Mouse (Mus musculus) forebrain, embryonic 11.5 days (tissue): ENCODE results near the gene Plekhm1. TPM values are rescaled to one million over a fixed set of nuclear protein-coding genes. Genes with fewer than 3 reads are reported as not detected.

Source experiments
- ATAC-seq: fragments of 200-750 bp; cut with Nextera tagmentation; replicated peaks from 2 replicates; pipeline ENCODE4 v1.8.0; 2017; ENCODE audit warnings: moderate TSS enrichment; ENCODE audit not compliant: low FRiP score
- DNase-seq: peaks from one replicate; pipeline ENCODE4 v3.0.0-alpha.2; 2017; ENCODE audit warnings: low spot score
- H3K27ac ChIP-seq: fragments of 300-500 bp; sonication (generic); 2 replicates; pipeline ENCODE4 v1.5.1; 2014; ENCODE audit warnings: low read depth, low read length
- H3K27me3 ChIP-seq: fragments of 300-500 bp; sonication (generic); 2 replicates; pipeline ENCODE4 v1.6.1; 2014; ENCODE audit warnings: mild to moderate bottlenecking, low read length, mixed read lengths; ENCODE audit not compliant: control insufficient read depth, insufficient read depth
- H3K36me3 ChIP-seq: fragments of 300-500 bp; sonication (generic); 2 replicates; pipeline ENCODE4 v1.6.1; 2014; ENCODE audit warnings: mild to moderate bottlenecking, low read length, moderate library complexity, mixed read lengths; ENCODE audit not compliant: control insufficient read depth, insufficient read depth
- H3K4me1 ChIP-seq: fragments of 300-500 bp; sonication (generic); replicated peaks from 2 replicates; pipeline ENCODE4 v1.6.1; 2014; ENCODE audit warnings: low read length, mixed read lengths; ENCODE audit not compliant: control insufficient read depth, insufficient read depth
- H3K4me2 ChIP-seq: fragments of 300-500 bp; sonication (generic); 2 replicates; pipeline ENCODE4 v1.6.1; 2014; ENCODE audit warnings: low read depth, mild to moderate bottlenecking, low read length, moderate library complexity, mixed read lengths; ENCODE audit not compliant: severe bottlenecking
- H3K4me3 ChIP-seq: fragments of 300-500 bp; sonication (generic); 2 replicates; pipeline ENCODE4 v1.5.1; 2014; ENCODE audit warnings: low read depth, low read length
- H3K9ac ChIP-seq: fragments of 300-500 bp; sonication (generic); 2 replicates; pipeline ENCODE4 v1.6.1; 2014; ENCODE audit warnings: low read length
- H3K9me3 ChIP-seq: fragments of 300-500 bp; sonication (generic); 2 replicates; pipeline ENCODE4 v1.6.1; 2016; ENCODE audit warnings: low read length, mixed read lengths; ENCODE audit not compliant: control insufficient read depth
- WGBS: fragments of 180-500 bp; shearing (Covaris S2); extraction: QIAGEN DNeasy Blood & Tissue Kit; methylation state at CpG from one replicate; pipeline ENCODE4 v1.1.7; 2014; 5-methylcytosine and 5-hydroxymethylcytosine counted together
- polyA plus RNA-seq: library from polyadenylated mRNA; unstranded; fragments of >200 nt; fragmentation: Nextera tagmentation; extraction: Ambion mirVana; gene quantifications from 2 replicates; pipeline ENCODE4 v1.2.1, GENCODE M21; 2014

Plekhm1 gene
- polyA plus RNA-seq, 1 experiment from 2014 or later, result 11.3 TPM

DNA sequence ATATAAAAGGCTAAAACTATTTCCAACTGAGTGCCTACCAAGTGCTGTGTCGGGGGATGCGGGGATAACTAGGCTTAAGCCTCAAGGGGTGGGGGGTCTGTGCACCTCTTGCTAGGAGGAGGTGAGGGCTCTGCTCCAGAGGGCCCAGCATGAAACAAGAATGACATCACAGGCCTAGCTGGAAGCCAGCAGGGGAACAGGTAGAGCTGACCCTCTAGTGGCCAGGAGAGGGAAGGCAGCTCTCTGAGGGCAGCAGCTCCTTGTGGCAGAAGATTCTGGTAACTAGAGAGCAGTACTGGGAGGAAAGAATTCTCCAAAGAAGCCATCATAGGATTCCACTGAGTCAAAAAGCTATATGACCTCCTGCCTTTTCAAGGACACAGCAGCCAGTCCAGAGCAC, 10.3 kb downstream of the Plekhm1 start:
- Histone ChIP-seq H3K9me3 (no peaks in the 10 kb centered on the region), H3K36me3 (no peaks in the 10 kb centered on the region; the same call in 1 of the 2 replicates), H3K27ac (no peak overlapping the region), H3K4me2 (no peak overlapping the region), H3K4me1 (no peaks in the 10 kb centered on the region), H3K9ac (no peak overlapping the region), H3K27me3 (no peaks in the 10 kb centered on the region), H3K4me3 (no peak overlapping the region)
- ATAC-seq (no peak), DNase-seq (no peak)
- 44% methylated on average over 2 of the region's 2 CpGs for WGBS

GRCm38 (mm10) chr11:103399986-103400385, 12.5 kb downstream of the Plekhm1 start:
- no peaks in the 10 kb centered on the region; the same call in 1 of the 2 replicates for H3K36me3 ChIP-seq
- no peak overlapping the region for H3K9ac ChIP-seq
- 95% methylated on average over 4 of the region's 4 CpGs for WGBS
- H3K4me2 ChIP-seq, result no peak overlapping the region
- no peaks in the 10 kb centered on the region for H3K27me3 ChIP-seq
- H3K9me3 ChIP-seq, result no peaks in the 10 kb centered on the region
- no peak overlapping the region for H3K27ac ChIP-seq
- ATAC-seq, result no peak
- no peak for DNase-seq
- H3K4me3 ChIP-seq, result no peak overlapping the region
- no peaks in the 10 kb centered on the region for H3K4me1 ChIP-seq

DNA sequence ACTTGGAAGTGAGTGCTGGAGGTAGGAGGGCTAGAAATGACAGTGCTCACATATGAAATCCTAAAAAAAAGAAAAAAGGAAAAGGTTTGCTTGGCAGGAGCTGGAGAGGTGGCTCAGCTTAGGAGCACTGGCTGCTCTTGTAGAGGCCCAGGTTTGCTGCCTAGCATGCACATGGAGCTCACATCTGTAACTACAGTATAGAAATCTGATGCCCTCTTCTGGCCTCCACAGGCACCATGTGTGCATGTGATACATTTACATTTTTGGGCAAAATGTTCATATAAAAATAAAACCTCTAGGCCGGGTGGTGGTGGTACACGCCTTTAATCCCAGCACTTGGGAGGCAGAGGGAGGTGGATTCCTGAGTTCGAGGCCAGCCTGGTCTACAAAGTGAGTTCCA, 13.4 kb downstream of the Plekhm1 start:
- Histone ChIP-seq H3K4me3 (no peak overlapping the region), H3K9ac (no peak overlapping the region), H3K4me1 (no peaks in the 10 kb centered on the region), H3K27me3 (no peaks in the 10 kb centered on the region), H3K9me3 (no peaks in the 10 kb centered on the region), H3K27ac (no peak overlapping the region), H3K4me2 (no peak overlapping the region), H3K36me3 (no peaks in the 10 kb centered on the region; the same call in 1 of the 2 replicates)
- no peak for ATAC-seq
- 88% methylated on average over 3 of the region's 3 CpGs for WGBS
- no peak for DNase-seq

DNA sequence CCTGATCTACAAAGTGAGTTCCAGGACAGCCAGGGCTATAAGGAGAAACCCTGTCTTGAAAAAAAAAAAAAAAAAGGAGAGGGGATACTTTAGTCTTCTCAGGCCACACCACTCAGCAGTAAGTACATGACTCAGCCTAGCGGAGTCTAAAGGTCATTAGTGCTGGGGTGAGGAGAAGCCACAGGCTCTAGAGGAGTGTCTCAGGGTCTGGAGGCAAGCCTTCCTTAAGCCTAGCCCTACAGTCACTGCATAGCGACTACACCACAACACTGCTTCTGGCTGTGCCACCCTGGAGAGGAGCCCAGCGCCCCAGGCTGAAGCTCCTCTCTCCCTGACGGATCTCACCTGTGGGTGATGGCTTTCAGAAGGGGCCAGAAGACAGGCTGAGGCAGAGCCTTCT, 15.8 kb downstream of the Plekhm1 start:
- Histone ChIP-seq H3K27ac (no peak overlapping the region), H3K27me3 (no peaks in the 10 kb centered on the region), H3K4me1 (no peaks in the 10 kb centered on the region), H3K4me3 (no peak overlapping the region), H3K36me3 (no peaks in the 10 kb centered on the region; the same call in 1 of the 2 replicates), H3K9me3 (no peaks in the 10 kb centered on the region), H3K9ac (no peak overlapping the region), H3K4me2 (no peak overlapping the region)
- ATAC-seq (no peak), DNase-seq (no peak)
- WGBS, result 96% methylated on average over 4 of the region's 4 CpGs

DNA sequence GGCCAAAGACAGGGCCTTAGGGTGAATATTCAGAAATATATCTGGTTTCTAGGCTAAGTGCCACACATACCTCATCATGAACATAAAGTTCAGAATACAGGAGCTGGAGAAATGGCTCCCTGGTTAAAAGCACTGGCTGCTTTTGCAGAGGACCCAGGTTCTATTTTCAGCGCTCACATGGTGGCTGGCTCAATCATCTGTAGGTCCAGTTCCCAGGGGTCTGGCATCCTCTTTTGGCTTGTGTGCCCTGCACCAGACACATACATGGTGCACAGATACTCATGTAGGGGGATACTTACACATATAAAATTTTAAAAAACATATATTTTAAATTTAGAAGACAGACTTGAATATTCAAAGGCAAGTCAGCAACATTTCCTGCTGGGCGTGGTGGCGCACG, 16.3 kb downstream of the Plekhm1 start:
- no peak overlapping the region for H3K9ac ChIP-seq
- H3K9me3 ChIP-seq, result no peaks in the 10 kb centered on the region
- no peak overlapping the region for H3K4me2 ChIP-seq
- H3K27me3 ChIP-seq, result no peaks in the 10 kb centered on the region
- H3K4me1 ChIP-seq, result no peaks in the 10 kb centered on the region
- H3K36me3 ChIP-seq, result no peaks in the 10 kb centered on the region; the same call in 1 of the 2 replicates
- no peak overlapping the region for H3K4me3 ChIP-seq
- no peak overlapping the region for H3K27ac ChIP-seq
- DNase-seq, result no peak
- no peak for ATAC-seq
- WGBS, result 98% methylated on average over 4 of the region's 4 CpGs

DNA sequence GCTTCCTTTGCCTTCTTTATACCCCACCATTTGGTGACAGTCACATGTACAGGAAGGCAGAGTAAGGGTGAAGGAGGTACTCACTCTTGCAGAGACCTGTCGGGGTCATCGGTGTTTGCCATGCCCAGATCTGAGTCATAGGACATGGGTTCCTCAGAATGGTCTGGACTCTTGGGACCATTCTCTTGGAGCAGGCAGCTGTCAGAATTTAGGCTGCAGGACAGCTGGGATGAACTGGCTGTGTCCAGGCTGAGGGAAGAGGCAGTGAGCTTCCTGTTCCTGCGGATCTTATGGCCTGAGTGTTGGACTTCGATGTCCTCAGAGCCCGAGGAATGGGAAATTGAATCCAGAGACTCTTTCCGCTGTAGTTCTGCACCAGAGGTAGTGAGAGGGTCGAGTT, 17.9 kb downstream of the Plekhm1 start:
- Histone ChIP-seq H3K27me3 (no peaks in the 10 kb centered on the region), H3K36me3 (no peaks in the 10 kb centered on the region; the same call in 1 of the 2 replicates), H3K4me2 (no peak overlapping the region), H3K9me3 (no peaks in the 10 kb centered on the region), H3K27ac (no peak overlapping the region), H3K4me3 (no peak overlapping the region), H3K4me1 (no peaks in the 10 kb centered on the region), H3K9ac (no peak overlapping the region)
- no peak for ATAC-seq
- WGBS, result 89% methylated on average over 7 of the region's 7 CpGs
- no peak for DNase-seq

DNA sequence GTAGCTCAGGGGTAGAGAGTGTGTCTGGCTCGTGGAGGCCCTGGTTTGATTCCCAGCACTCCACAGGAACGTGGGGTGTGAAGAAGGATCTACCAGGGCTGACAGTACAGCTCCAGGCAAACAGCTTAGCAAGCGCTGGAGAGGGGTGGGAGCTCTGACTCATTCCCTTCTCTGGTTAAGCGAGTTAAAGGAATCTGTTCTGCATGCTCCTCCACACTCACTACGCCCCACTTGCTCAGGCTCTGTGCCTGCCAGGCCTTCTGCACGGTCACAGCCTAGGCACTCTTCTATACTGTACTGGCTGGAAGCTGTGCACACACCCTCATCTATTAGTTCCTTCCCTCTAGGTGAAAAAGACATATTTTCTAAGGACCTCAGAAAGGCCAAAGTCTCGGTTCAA, 18.5 kb downstream of the Plekhm1 start:
- H3K27ac ChIP-seq, result no peak overlapping the region
- no peak overlapping the region for H3K4me2 ChIP-seq
- no peak for ATAC-seq
- H3K36me3 ChIP-seq, result no peaks in the 10 kb centered on the region; the same call in 1 of the 2 replicates
- no peaks in the 10 kb centered on the region for H3K4me1 ChIP-seq
- no peak overlapping the region for H3K4me3 ChIP-seq
- no peak overlapping the region for H3K9ac ChIP-seq
- H3K9me3 ChIP-seq, result no peaks in the 10 kb centered on the region
- DNase-seq, result no peak
- H3K27me3 ChIP-seq, result no peaks in the 10 kb centered on the region
- WGBS, result 89% methylated on average over 7 of the region's 7 CpGs

- Histone ChIP-seq H3K4me3 (no peak overlapping the region), H3K36me3 (no peaks in the 10 kb centered on the region; the same call in 1 of the 2 replicates), H3K9me3 (no peaks in the 10 kb centered on the region), H3K9ac (no peak overlapping the region), H3K4me1 (no peaks in the 10 kb centered on the region), H3K27me3 (no peaks in the 10 kb centered on the region), H3K4me2 (no peak overlapping the region), H3K27ac (no peak overlapping the region)
- ATAC-seq, result no peak
- DNase-seq, result no peak
- 81% methylated on average over 7 of the region's 7 CpGs for WGBS
Measured at GRCm38 (mm10) chr11:103387870-103388526, 24.5 kb downstream of the Plekhm1 start.

DNA sequence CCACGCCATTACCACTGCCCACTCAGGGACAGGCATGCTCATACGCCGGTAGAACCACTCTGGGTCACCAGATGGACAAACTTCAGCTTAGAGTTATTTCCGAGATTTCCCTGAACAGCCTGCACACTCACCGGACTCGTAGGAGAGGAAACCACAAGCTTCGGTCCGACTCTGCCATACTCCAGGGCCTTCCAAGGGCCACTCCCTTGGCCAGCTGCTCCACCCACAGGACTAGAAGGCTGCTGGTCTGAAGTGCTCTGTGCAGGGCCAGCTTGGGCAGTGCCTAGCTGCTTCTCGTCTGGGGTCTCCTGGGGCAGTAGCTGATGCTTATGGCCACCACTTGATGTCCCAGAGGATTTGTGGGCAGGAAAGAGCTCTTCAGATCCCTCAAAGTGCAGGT, 25.7 kb downstream of the Plekhm1 start:
- DNase-seq, result no peak
- H3K36me3 ChIP-seq, result no peaks in the 10 kb centered on the region; the same call in 1 of the 2 replicates
- H3K27me3 ChIP-seq, result no peaks in the 10 kb centered on the region
- no peak overlapping the region for H3K4me3 ChIP-seq
- no peak overlapping the region for H3K4me2 ChIP-seq
- 93% methylated on average over 9 of the region's 9 CpGs for WGBS
- no peak overlapping the region for H3K27ac ChIP-seq
- no peaks in the 10 kb centered on the region for H3K4me1 ChIP-seq
- H3K9ac ChIP-seq, result no peak overlapping the region
- H3K9me3 ChIP-seq, result no peaks in the 10 kb centered on the region
- no peak for ATAC-seq
